Mouse (Mus musculus): ENCODE data around the gene Gm21293. TPM values are rescaled to one million over a fixed set of nuclear protein-coding genes. Genes with fewer than 3 reads are reported as not detected.

Gene Gm21293
- polyA plus RNA-seq, 1 experiment from 2014 or later = not detected

Other genes starting within 250 kb of the Gm21293 start
- gene Gm6763, start 8.5 kb downstream of the Gm21293 start, polyA plus RNA-seq (2014; fragmentation: Nextera tagmentation; extraction: Ambion mirVana) = not detected in 2 replicates
- gene Gm8764, start 17.0 kb downstream of the Gm21293 start, polyA plus RNA-seq (2014; fragmentation: Nextera tagmentation; extraction: Ambion mirVana) = not detected in 2 replicates
- not detected in 2 replicates for gene Gm21304, start 25.5 kb downstream of the Gm21293 start, polyA plus RNA-seq (2014; fragmentation: Nextera tagmentation; extraction: Ambion mirVana)
- gene Gm21312, start 34.0 kb downstream of the Gm21293 start, polyA plus RNA-seq (2014; fragmentation: Nextera tagmentation; extraction: Ambion mirVana) = not detected in 2 replicates
- not detected in 2 replicates for gene Gm20765, start 42.5 kb downstream of the Gm21293 start, polyA plus RNA-seq (2014; fragmentation: Nextera tagmentation; extraction: Ambion mirVana)
- gene Gm4340, start 51.1 kb downstream of the Gm21293 start, polyA plus RNA-seq (2014; fragmentation: Nextera tagmentation; extraction: Ambion mirVana) = not detected in 2 replicates

Data from kidney, embryonic 14.5 days (tissue).